ENCODE assay signal across 8 mouse cellular contexts in genomic region chr6:56715270-56715666, GRCm38 (mm10). TPM values are rescaled to one million over a fixed set of nuclear protein-coding genes. Genes with fewer than 3 reads are reported as not detected.
DNase-seq lines count a peak whose midpoint lies in the region; ATAC-seq and TF ChIP-seq lines count a peak whose summit lies in the region.

No protein-coding gene starts in this region.

- H3K27me3 ChIP-seq in hindbrain, embryonic 14.5 days (ENCODE audit: control insufficient read depth, insufficient read depth, low read length), result no peaks in the 10 kb centered on the region
- H3K27me3 ChIP-seq in small intestine, adult 2 months (ENCODE audit: control insufficient read depth, insufficient read depth, low read length), result no peaks in the 10 kb centered on the region

- peak overlapping the region; percentile 79 for H3K4me2 ChIP-seq in hindbrain, embryonic 14.5 days (replicated peaks)

- peak overlapping the region; percentile 86 for H3K9ac ChIP-seq in hindbrain, embryonic 14.5 days

- peak overlapping the region; percentile 92 for H3K27ac ChIP-seq in hindbrain, embryonic 14.5 days
- peak overlapping the region; percentile 79 for H3K27ac ChIP-seq in small intestine, adult 2 months (ENCODE audit: insufficient read depth, low read depth, low read length)

- H3K36me3 ChIP-seq in hindbrain, embryonic 14.5 days (replicated peaks; ENCODE audit: control insufficient read depth, insufficient read depth), result no peaks in the 10 kb centered on the region
- no peaks in the 10 kb centered on the region for H3K36me3 ChIP-seq in small intestine, adult 2 months (ENCODE audit: control insufficient read depth, insufficient read depth, low read length)

- H3K4me1 ChIP-seq in hindbrain, embryonic 14.5 days (replicated peaks; ENCODE audit: control insufficient read depth, insufficient read depth, low read length), result peaks cover 20% of the 10 kb centered on the region
- H3K4me1 ChIP-seq in lung, adult 2 months (ENCODE audit: control insufficient read depth, insufficient read depth, low read length), result peaks cover 7% of the 10 kb centered on the region
- H3K4me1 ChIP-seq in small intestine, adult 2 months (ENCODE audit: control insufficient read depth, insufficient read depth, insufficient read length, low read length), result peaks cover 4% of the 10 kb centered on the region; the same call in 1 of the 2 replicates

- H3K9me3 ChIP-seq in hindbrain, embryonic 14.5 days (ENCODE audit: control insufficient read depth, low read length), result no peaks in the 10 kb centered on the region

- 0% methylated on average over 25 of the region's 25 CpGs for WGBS in hindbrain, embryonic 14.5 days
- WGBS in lung, adult 2 months, result under 1% methylated on average over 25 of the region's 25 CpGs
- under 1% methylated on average over 25 of the region's 25 CpGs for WGBS in small intestine, adult 2 months

- peak overlapping the region; percentile 66 for H3K4me3 ChIP-seq in hindbrain, embryonic 14.5 days (replicated peaks; ENCODE audit: low read length)
- peak overlapping the region; percentile 65 for H3K4me3 ChIP-seq in lung, adult 2 months (replicated peaks; ENCODE audit: extremely low read depth, low read depth, low read length)
- peak overlapping the region; percentile 96 for H3K4me3 ChIP-seq in small intestine, adult 2 months (ENCODE audit: low read depth, low read length)

- DNase-seq in adrenal gland, postnatal 25 days, result peak; percentile 28
- DNase-seq in adrenal gland, adult 2 months, result no peak
- DNase-seq in 416B (ENCODE audit: low read depth), result peak; percentile 76
- DNase-seq in hindbrain, embryonic 14.5 days (ENCODE audit: low spot score), result peak; percentile 74
- no peak for DNase-seq in lung, adult 2 months
- DNase-seq in gastrocnemius, adult 18-20 months (ENCODE audit: low spot score), result no peak

- no peak for TF ChIP-seq CTCF in lung, adult 2 months (IDR thresholded peaks at IDR 0.05; ENCODE audit: insufficient read depth, low read length)
- no peak for TF ChIP-seq CTCF in small intestine, adult 2 months (IDR thresholded peaks at IDR 0.05; ENCODE audit: extremely low read depth, insufficient read length, insufficient replicate concordance, low read depth, low read length)

- no peak for TF ChIP-seq POLR2A in lung, adult 2 months (IDR thresholded peaks at IDR 0.05; ENCODE audit: borderline replicate concordance, extremely low read depth, low read depth, low read length)
- no peak for TF ChIP-seq POLR2A in small intestine, adult 2 months (IDR thresholded peaks at IDR 0.05; ENCODE audit: low read depth, low read length)

- ATAC-seq in common myeloid progenitor, adult 5-6 weeks (replicated peaks; ENCODE audit: low read depth, poor library complexity, severe bottlenecking), result peak; percentile 24
- peak; percentile 64 for ATAC-seq in hindbrain, embryonic 14.5 days (ENCODE audit: low FRiP score)

RNA-seq across cellular contexts. Expression of gene Avl9, which starts 0.6 kb away (rescaled TPM):
- 26.8 and 31.1 TPM in 2 replicates for total RNA-seq in adrenal gland, postnatal 25 days (2021)
- total RNA-seq in adrenal gland, adult 2 months (2021), result 10 to 100 TPM; 18.8 to 28.4 TPM
- 6.1 and 6.8 TPM in 2 replicates for polyA plus RNA-seq in adrenal gland, adult 2 months (2012; rRNA removed)
- total RNA-seq in common myeloid progenitor, adult 5-6 weeks (2017), result 24.2 and 31.6 TPM in 2 replicates
- polyA plus RNA-seq in hindbrain, embryonic 14.5 days (2014; fragmentation: Nextera tagmentation; extraction: Ambion mirVana), result 40.2 and 41.8 TPM in 2 replicates
- 6.0 and 8.4 TPM in 2 replicates for polyA plus RNA-seq in lung, adult 2 months (2012; rRNA removed)
- 4.3 TPM in 2 replicates for polyA plus RNA-seq in small intestine, adult 2 months (2012; rRNA removed)
- total RNA-seq in gastrocnemius, adult 18-20 months (2021), result 1 to 10 TPM; 2.7 to 3.5 TPM

RNA-seq across cellular contexts. Expression of gene Lsm5, which starts 10.8 kb away (rescaled TPM):
- total RNA-seq in adrenal gland, postnatal 25 days (2021), result 24.1 and 28.7 TPM in 2 replicates
- total RNA-seq in adrenal gland, adult 2 months (2021), result 10 to 100 TPM; 18.9 to 28.1 TPM
- 0.31 TPM in 1 of 2 replicates, not detected in the other for polyA plus RNA-seq in adrenal gland, adult 2 months (2012; rRNA removed)
- total RNA-seq in common myeloid progenitor, adult 5-6 weeks (2017), result 136 and 161 TPM in 2 replicates
- 80.4 and 93.8 TPM in 2 replicates for polyA plus RNA-seq in hindbrain, embryonic 14.5 days (2014; fragmentation: Nextera tagmentation; extraction: Ambion mirVana)
- 2.5 and 3.1 TPM in 2 replicates for polyA plus RNA-seq in lung, adult 2 months (2012; rRNA removed)
- not detected in 2 replicates for polyA plus RNA-seq in small intestine, adult 2 months (2012; rRNA removed)
- total RNA-seq in gastrocnemius, adult 18-20 months (2021), result 10 to 100 TPM; 16.1 to 19.0 TPM

Comparison
In these comparisons a context has a peak if more than half of its experiments do, and no peak if none do; other contexts are left out.
1. DNase-seq: peak in adrenal gland, postnatal 25 days (single experiment), 416B (single experiment) and hindbrain, embryonic 14.5 days (single experiment); none in adrenal gland, adult 2 months (single experiment), lung, adult 2 months (single experiment) and gastrocnemius, adult 18-20 months (single experiment).
2. Peak in every context shown above with its lines, with median percentiles within 50 percentile points of each other: H3K4me3 ChIP-seq.